Mouse (Mus musculus): ENCODE data around the gene Ccdc61. TPM values are rescaled to one million over a fixed set of nuclear protein-coding genes. Genes with fewer than 3 reads are reported as not detected.

Gene Ccdc61
- polyA plus RNA-seq, 1 experiment from 2014 or later = 34.6 TPM

GRCm38 (mm10) chr7:18926911-18927310 is 16.7 kb upstream of the Ccdc61 start:
- 49% methylated on average over 6 of the region's 6 CpGs for WGBS
- H3K27ac ChIP-seq = no peak overlapping the region
- ATAC-seq (ENCODE audit: low FRiP score, low read depth) = 0 out of 2 replicates have a peak, but pooled peaks have one; percentile 20
- peak overlapping the region; percentile 90 for H3K4me2 ChIP-seq (replicated peaks)
- peak overlapping the region; percentile 51 for H3K4me3 ChIP-seq
- H3K4me1 ChIP-seq = peaks cover 10% of the 10 kb centered on the region
- H3K36me3 ChIP-seq = no peaks in the 10 kb centered on the region
- no peak overlapping the region for H3K9ac ChIP-seq
- H3K27me3 ChIP-seq = peaks cover 83% of the 10 kb centered on the region
- no peaks in the 10 kb centered on the region for H3K9me3 ChIP-seq

- 2% methylated on average over 38 of the region's 42 CpGs for WGBS
- Histone ChIP-seq H3K9me3 (no peaks in the 10 kb centered on the region), H3K4me3 (peak overlapping the region; percentile 51), H3K9ac (peak overlapping the region; percentile 66), H3K27me3 (peaks cover 89% of the 10 kb centered on the region), H3K27ac (no peak overlapping the region), H3K4me1 (peaks cover 11% of the 10 kb centered on the region), H3K4me2 (replicated peaks) (peak overlapping the region; percentile 90), H3K36me3 (no peaks in the 10 kb centered on the region)
- ATAC-seq (ENCODE audit: low FRiP score, low read depth) = peak; percentile 22; the same call in 1 of the 2 replicates
These were observed 16.0 kb upstream of the Ccdc61 start for GRCm38 (mm10) chr7:18926041-18926790.

- H3K9ac ChIP-seq = peak within 1 kb of the TSS; percentile 66
- H3K27ac ChIP-seq = no peak within 1 kb of the TSS
- H3K9me3 ChIP-seq = no peaks in the 10 kb centered on the region
- ATAC-seq (ENCODE audit: low FRiP score, low read depth) = peak; percentile 81
- WGBS = 1% methylated on average over 28 of the region's 45 CpGs
- peaks cover 92% of the 10 kb centered on the region for H3K27me3 ChIP-seq
- H3K4me3 ChIP-seq = peak within 1 kb of the TSS; percentile 51
- H3K4me1 ChIP-seq = peaks cover 14% of the 10 kb centered on the region
- H3K36me3 ChIP-seq = no peaks in the 10 kb centered on the region
- H3K4me2 ChIP-seq (replicated peaks) = peak within 1 kb of the TSS; percentile 90
These were observed 15.1 kb upstream of the Ccdc61 start, which contains the start of gene Nova2 for GRCm38 (mm10) chr7:18925162-18925938. Nova2 (plus strand) TSS chr7:18925888.

GRCm38 (mm10) chr7:18924321-18924720 is 14.1 kb upstream of the Ccdc61 start:
- Histone ChIP-seq H3K27ac (no peak overlapping the region), H3K4me2 (replicated peaks) (no peak overlapping the region), H3K36me3 (no peaks in the 10 kb centered on the region), H3K27me3 (peaks cover 88% of the 10 kb centered on the region), H3K4me1 (peaks cover 14% of the 10 kb centered on the region), H3K9ac (no peak overlapping the region), H3K9me3 (no peaks in the 10 kb centered on the region), H3K4me3 (no peak overlapping the region)
- no peak for ATAC-seq (ENCODE audit: low FRiP score, low read depth)
- 12% methylated on average over 8 of the region's 8 CpGs for WGBS

- Histone ChIP-seq H3K36me3 (no peaks in the 10 kb centered on the region), H3K9ac (no peak overlapping the region), H3K27ac (no peak overlapping the region), H3K4me3 (no peak overlapping the region), H3K4me2 (replicated peaks) (no peak overlapping the region), H3K27me3 (peaks cover 82% of the 10 kb centered on the region), H3K4me1 (peaks cover 14% of the 10 kb centered on the region), H3K9me3 (no peaks in the 10 kb centered on the region)
- WGBS = 27% methylated on average over 4 of the region's 4 CpGs
- no peak for ATAC-seq (ENCODE audit: low FRiP score, low read depth)
These were observed 13.5 kb upstream of the Ccdc61 start for GRCm38 (mm10) chr7:18923711-18924191.

- no peak for ATAC-seq (ENCODE audit: low FRiP score, low read depth)
- H3K4me1 ChIP-seq = peaks cover 14% of the 10 kb centered on the region
- no peak overlapping the region for H3K4me2 ChIP-seq (replicated peaks)
- H3K9me3 ChIP-seq = no peaks in the 10 kb centered on the region
- H3K36me3 ChIP-seq = no peaks in the 10 kb centered on the region
- H3K27ac ChIP-seq = no peak overlapping the region
- no peak overlapping the region for H3K4me3 ChIP-seq
- 72% methylated on average over 11 of the region's 11 CpGs for WGBS
- peaks cover 77% of the 10 kb centered on the region for H3K27me3 ChIP-seq
- no peak overlapping the region for H3K9ac ChIP-seq
These were observed 13.1 kb upstream of the Ccdc61 start for GRCm38 (mm10) chr7:18923267-18923666.

- peaks cover 14% of the 10 kb centered on the region for H3K4me1 ChIP-seq
- H3K36me3 ChIP-seq = no peaks in the 10 kb centered on the region
- WGBS = 55% methylated on average over 5 of the region's 5 CpGs
- peaks cover 73% of the 10 kb centered on the region for H3K27me3 ChIP-seq
- no peak for ATAC-seq (ENCODE audit: low FRiP score, low read depth)
- no peak overlapping the region for H3K4me3 ChIP-seq
- H3K4me2 ChIP-seq (replicated peaks) = no peak overlapping the region
- no peak overlapping the region for H3K9ac ChIP-seq
- no peak overlapping the region for H3K27ac ChIP-seq
- no peaks in the 10 kb centered on the region for H3K9me3 ChIP-seq
These were observed 12.6 kb upstream of the Ccdc61 start for GRCm38 (mm10) chr7:18922807-18923206.

- Histone ChIP-seq H3K9me3 (no peaks in the 10 kb centered on the region), H3K9ac (0 out of 2 replicates have a peak overlapping the region, but pooled peaks have one; percentile 31), H3K27me3 (peaks cover 55% of the 10 kb centered on the region), H3K36me3 (no peaks in the 10 kb centered on the region), H3K4me3 (peak overlapping the region; percentile 8; the same call in 1 of the 2 replicates), H3K4me1 (peaks cover 12% of the 10 kb centered on the region), H3K4me2 (replicated peaks) (peak overlapping the region; percentile 21; the same call in 1 of the 2 replicates), H3K27ac (no peak overlapping the region)
- WGBS = 2% methylated on average over 12 of the region's 12 CpGs
- no peak for ATAC-seq (ENCODE audit: low FRiP score, low read depth)
These were observed 10.9 kb upstream of the Ccdc61 start for GRCm38 (mm10) chr7:18921069-18921468.

- peaks cover 26% of the 10 kb centered on the region for H3K27me3 ChIP-seq
- no peaks in the 10 kb centered on the region for H3K36me3 ChIP-seq
- no peak for ATAC-seq (ENCODE audit: low FRiP score, low read depth)
- 0 out of 2 replicates have a peak, but pooled peaks cover 4% of the 10 kb centered on the region for H3K4me1 ChIP-seq
- no peak overlapping the region for H3K4me3 ChIP-seq
- H3K9me3 ChIP-seq = no peaks in the 10 kb centered on the region
- WGBS = 56% methylated on average over 3 of the region's 3 CpGs
- H3K27ac ChIP-seq = no peak overlapping the region
- no peak overlapping the region for H3K4me2 ChIP-seq (replicated peaks)
- H3K9ac ChIP-seq = no peak overlapping the region
These were observed 7.7 kb upstream of the Ccdc61 start for GRCm38 (mm10) chr7:18917931-18918330.

GRCm38 (mm10) chr7:18916254-18916653 is 6.0 kb upstream of the Ccdc61 start:
- no peaks in the 10 kb centered on the region for H3K36me3 ChIP-seq
- H3K4me2 ChIP-seq (replicated peaks) = no peak overlapping the region
- H3K4me3 ChIP-seq = no peak overlapping the region
- H3K4me1 ChIP-seq = 0 out of 2 replicates have a peak, but pooled peaks cover 4% of the 10 kb centered on the region
- WGBS = 72% methylated on average over 4 of the region's 4 CpGs
- H3K27me3 ChIP-seq = peaks cover 12% of the 10 kb centered on the region
- ATAC-seq (ENCODE audit: low FRiP score, low read depth) = no peak
- H3K9me3 ChIP-seq = no peaks in the 10 kb centered on the region
- H3K9ac ChIP-seq = no peak overlapping the region
- no peak overlapping the region for H3K27ac ChIP-seq

- H3K9me3 ChIP-seq = no peaks in the 10 kb centered on the region
- H3K4me2 ChIP-seq (replicated peaks) = peak overlapping the region; percentile 77
- no peaks in the 10 kb centered on the region for H3K27me3 ChIP-seq
- H3K9ac ChIP-seq = peak overlapping the region; percentile 75
- 9% methylated on average over 17 of the region's 17 CpGs for WGBS
- peak overlapping the region; percentile 76 for H3K4me3 ChIP-seq
- no peak overlapping the region for H3K27ac ChIP-seq
- no peak; the same call in 1 of the 2 replicates for ATAC-seq (ENCODE audit: low FRiP score, low read depth)
- H3K4me1 ChIP-seq = peaks cover 17% of the 10 kb centered on the region
- H3K36me3 ChIP-seq = peaks cover 5% of the 10 kb centered on the region; the same call in 1 of the 2 replicates
These were observed 418 bp downstream of the Ccdc61 start for GRCm38 (mm10) chr7:18909797-18910196.

GRCm38 (mm10) chr7:18904971-18905370 is 5.2 kb downstream of the Ccdc61 start:
- H3K27me3 ChIP-seq = no peaks in the 10 kb centered on the region
- H3K9ac ChIP-seq = no peak overlapping the region
- H3K27ac ChIP-seq = no peak overlapping the region
- H3K36me3 ChIP-seq = peaks cover 45% of the 10 kb centered on the region
- 88% methylated on average over 3 of the region's 3 CpGs for whole genome bisulfite sequencing
- no peak overlapping the region for H3K4me3 ChIP-seq
- ATAC-seq (ENCODE audit: low FRiP score, low read depth) = no peak
- H3K4me2 ChIP-seq (replicated peaks) = no peak overlapping the region
- H3K9me3 ChIP-seq = no peaks in the 10 kb centered on the region
- H3K4me1 ChIP-seq = peaks cover 12% of the 10 kb centered on the region

All from limb, embryonic 13.5 days (tissue).